18 mouse cellular contexts compared by ENCODE assay signal in genomic region chr12:69210056-69210979, GRCm38 (mm10). TPM values are rescaled to one million over a fixed set of nuclear protein-coding genes. Genes with fewer than 3 reads are reported as not detected.
DNase-seq lines count a peak whose midpoint lies in the region; ATAC-seq and TF ChIP-seq lines count a peak whose summit lies in the region.
"Had no signal": no experiment of that assay in that cellular context is flagged by ENCODE, and none has a peak within 500 bp of the region (broad histone marks: within the 10 kb centered on the region; RNA-seq: fewer than 3 reads in every experiment).

No protein-coding gene starts in this region.

- no peak overlapping the region for H3K4me2 ChIP-seq in heart, embryonic 16.5 days (ENCODE audit: low read depth, low read length)
- no peak overlapping the region for H3K4me2 ChIP-seq in limb, embryonic 12.5 days
- H3K4me2 ChIP-seq in hindbrain, postnatal 0 days (ENCODE audit: low read depth, low read length), result no peak overlapping the region
- H3K4me2 ChIP-seq: neural tube, embryonic 13.5 days had no signal

- H3K36me3 ChIP-seq in heart, embryonic 16.5 days (ENCODE audit: control insufficient read depth, insufficient read depth), result peaks cover 18% of the 10 kb centered on the region
- no peaks in the 10 kb centered on the region for H3K36me3 ChIP-seq in heart, adult 2 months (ENCODE audit: control insufficient read depth, insufficient read depth, low read length)
- peaks cover 78% of the 10 kb centered on the region for H3K36me3 ChIP-seq in limb, embryonic 12.5 days
- H3K36me3 ChIP-seq in hindbrain, postnatal 0 days (ENCODE audit: insufficient read depth, low read length), result 0 out of 2 replicates have a peak, but pooled peaks cover 3% of the 10 kb centered on the region
- H3K36me3 ChIP-seq: neural tube, embryonic 13.5 days had no signal

- H3K9ac ChIP-seq in heart, embryonic 16.5 days (ENCODE audit: low read length), result no peak overlapping the region
- no peak overlapping the region for H3K9ac ChIP-seq in heart, adult 2 months (ENCODE audit: low read depth, low read length)
- no peak overlapping the region for H3K9ac ChIP-seq in limb, embryonic 12.5 days (replicated peaks)
- H3K9ac ChIP-seq in hindbrain, postnatal 0 days (replicated peaks; ENCODE audit: low read length), result no peak overlapping the region
- H3K9ac ChIP-seq: neural tube, embryonic 13.5 days had no signal

- WGBS in heart, embryonic 16.5 days, result 77% methylated on average over 18 of the region's 18 CpGs
- WGBS in heart, adult 2 months, result 79% methylated on average over 18 of the region's 18 CpGs
- 89% methylated on average over 18 of the region's 18 CpGs for WGBS in limb, embryonic 12.5 days
- 88% methylated on average over 18 of the region's 18 CpGs for WGBS in hindbrain, postnatal 0 days

- intact Hi-C loops in heart, adult 2 months (cut with DNase I), result no loop called here

- TF ChIP-seq EP300 in heart, adult 2 months (IDR thresholded peaks at IDR 0.05; ENCODE audit: insufficient read depth, low read depth, low read length), result no peak

- no peaks in the 10 kb centered on the region for H3K27me3 ChIP-seq in heart, embryonic 16.5 days (ENCODE audit: control insufficient read depth, insufficient read depth, low read length)
- H3K27me3 ChIP-seq in heart, adult 2 months (ENCODE audit: control insufficient read depth, insufficient read depth, low read length), result no peaks in the 10 kb centered on the region
- H3K27me3 ChIP-seq in limb, embryonic 12.5 days, result no peaks in the 10 kb centered on the region
- no peaks in the 10 kb centered on the region for H3K27me3 ChIP-seq in hindbrain, postnatal 0 days (ENCODE audit: insufficient read depth, low read length)
- H3K27me3 ChIP-seq: neural tube, embryonic 13.5 days; Patski had no signal

- H3K27ac ChIP-seq in heart, embryonic 16.5 days (ENCODE audit: low read length), result 0 out of 2 replicates have a peak overlapping the region, but pooled peaks have one; percentile 2
- H3K27ac ChIP-seq in heart, adult 2 months, result no peak overlapping the region
- peak overlapping the region; percentile 66; the same call in 1 of the 2 replicates for H3K27ac ChIP-seq in limb, embryonic 12.5 days
- H3K27ac ChIP-seq in hindbrain, postnatal 0 days, result no peak overlapping the region
- H3K27ac ChIP-seq: hindbrain, embryonic 10.5 days; left cerebral cortex, adult 2 months; midbrain, embryonic 10.5 days; neural tube, embryonic 13.5 days had no signal

- no peaks in the 10 kb centered on the region for H3K9me3 ChIP-seq in heart, embryonic 16.5 days (replicated peaks; ENCODE audit: control insufficient read depth, low read length)
- H3K9me3 ChIP-seq in limb, embryonic 12.5 days, result no peaks in the 10 kb centered on the region
- no peaks in the 10 kb centered on the region for H3K9me3 ChIP-seq in hindbrain, postnatal 0 days (ENCODE audit: low read length)
- H3K9me3 ChIP-seq: hindbrain, embryonic 10.5 days; midbrain, embryonic 10.5 days; neural tube, embryonic 13.5 days had no signal

- peak; percentile 27 for DNase-seq in adrenal gland, postnatal 14 days
- DNase-seq in adrenal gland, postnatal 25 days, result no peak
- DNase-seq in heart, adult 2 months, result no peak
- DNase-seq in ES-CJ7 (ENCODE audit: low read depth, low spot score), result peak; percentile 92
- DNase-seq in layer of hippocampus, adult 18-20 months (ENCODE audit: low spot score in 2 of 2), result no peak
- no peak for DNase-seq in hindbrain, postnatal 0 days (ENCODE audit: low spot score)
- DNase-seq: cerebellum, adult 9-10 months; lung, adult 18-20 months; lung, postnatal 4 days; right cerebral cortex, postnatal 25 days had no signal

- no peak for TF ChIP-seq POLR2A in heart, adult 2 months (IDR thresholded peaks at IDR 0.05; ENCODE audit: insufficient read depth, low read depth, low read length)

- no peak for TF ChIP-seq CTCF in heart, adult 2 months (IDR thresholded peaks at IDR 0.05)
- no peak for TF ChIP-seq CTCF in hindbrain, postnatal 0 days (IDR thresholded peaks at IDR 0.05; ENCODE audit: low read depth)

- no peak for ATAC-seq in heart, embryonic 16.5 days (replicated peaks; ENCODE audit: extremely low read depth, insufficient read depth, low FRiP score)
- peak; percentile 63 for ATAC-seq in limb, embryonic 12.5 days (ENCODE audit: insufficient number of reproducible peaks, insufficient read depth, low FRiP score, low TSS enrichment, low read depth)
- no peak for ATAC-seq in hindbrain, postnatal 0 days
- ATAC-seq: forebrain, embryonic 14.5 days; Patski had no signal

- no peak overlapping the region for H3K4me3 ChIP-seq in heart, embryonic 16.5 days (ENCODE audit: low read length)
- no peak overlapping the region for H3K4me3 ChIP-seq in heart, adult 2 months
- H3K4me3 ChIP-seq in limb, embryonic 12.5 days (replicated peaks), result no peak overlapping the region
- H3K4me3 ChIP-seq in hindbrain, postnatal 0 days (ENCODE audit: low read length), result no peak overlapping the region
- H3K4me3 ChIP-seq: hindbrain, embryonic 10.5 days; left cerebral cortex, adult 2 months; midbrain, embryonic 10.5 days; neural tube, embryonic 13.5 days had no signal

- no peaks in the 10 kb centered on the region for H3K79me2 ChIP-seq in heart, adult 2 months (replicated peaks; ENCODE audit: control insufficient read depth, insufficient read depth, low read length)

- H3K4me1 ChIP-seq in heart, embryonic 16.5 days (ENCODE audit: control insufficient read depth, insufficient read depth, low read length), result no peaks in the 10 kb centered on the region
- H3K4me1 ChIP-seq in heart, adult 2 months (ENCODE audit: control insufficient read depth, insufficient read depth, low read length), result no peaks in the 10 kb centered on the region
- H3K4me1 ChIP-seq in limb, embryonic 12.5 days (replicated peaks), result no peaks in the 10 kb centered on the region
- no peaks in the 10 kb centered on the region for H3K4me1 ChIP-seq in hindbrain, postnatal 0 days (ENCODE audit: insufficient read depth, low read length)
- H3K4me1 ChIP-seq: hindbrain, embryonic 10.5 days; midbrain, embryonic 10.5 days; neural tube, embryonic 13.5 days had no signal

RNA-seq across cellular contexts. Expression of gene Gm49384, which starts 6.3 kb away (rescaled TPM):
- 3.9 and 4.4 TPM in 2 replicates for total RNA-seq in adrenal gland, postnatal 14 days (2021)
- 5.4 and 6.9 TPM in 2 replicates for total RNA-seq in adrenal gland, postnatal 25 days (2021)
- 14.1 and 18.9 TPM in 2 replicates for polyA plus RNA-seq in heart, embryonic 16.5 days (2015; fragmentation: Nextera tagmentation; extraction: Ambion mirVana)
- total RNA-seq in heart, adult 2 months (2021), result 1 to 10 TPM; 1.7 to 1.8 TPM
- not detected in 2 replicates for polyA plus RNA-seq in heart, adult 2 months (2012; rRNA removed)
- polyA plus RNA-seq in limb, embryonic 12.5 days (2016; fragmentation: Nextera tagmentation; extraction: Ambion mirVana), result 28.4 and 36.2 TPM in 2 replicates
- total RNA-seq in layer of hippocampus, adult 18-20 months (2021), result 1 to 10 TPM; 3.4 to 4.6 TPM
- total RNA-seq in hindbrain, postnatal 0 days (2014; rRNA removed), result not detected in 2 replicates
- 7.1 and 8.3 TPM in 2 replicates for polyA plus RNA-seq in hindbrain, postnatal 0 days (2015; fragmentation: Nextera tagmentation; extraction: Ambion mirVana)

RNA-seq across cellular contexts. Expression of gene Dnaaf2, which starts 12.1 kb away (rescaled TPM):
- total RNA-seq in adrenal gland, postnatal 14 days (2021), result 1.0 and 1.7 TPM in 2 replicates
- 0.95 and 2.0 TPM in 2 replicates for total RNA-seq in adrenal gland, postnatal 25 days (2021)
- polyA plus RNA-seq in heart, embryonic 16.5 days (2015; fragmentation: Nextera tagmentation; extraction: Ambion mirVana), result 6.1 and 7.8 TPM in 2 replicates
- under 1 TPM; 0.50 to 0.80 TPM for total RNA-seq in heart, adult 2 months (2021)
- 0.67 and 0.94 TPM in 2 replicates for polyA plus RNA-seq in heart, adult 2 months (2012; rRNA removed)
- polyA plus RNA-seq in limb, embryonic 12.5 days (2016; fragmentation: Nextera tagmentation; extraction: Ambion mirVana), result 14.6 and 16.0 TPM in 2 replicates
- total RNA-seq in layer of hippocampus, adult 18-20 months (2021), result 1 to 10 TPM; 1.5 to 1.8 TPM
- total RNA-seq in hindbrain, postnatal 0 days (2014; rRNA removed), result 5.1 and 5.2 TPM in 2 replicates
- polyA plus RNA-seq in hindbrain, postnatal 0 days (2015; fragmentation: Nextera tagmentation; extraction: Ambion mirVana), result 7.7 and 8.2 TPM in 2 replicates

RNA-seq across cellular contexts. Expression of gene Gm49383, which starts 13.4 kb away (rescaled TPM):
- 6.2 and 7.2 TPM in 2 replicates for total RNA-seq in adrenal gland, postnatal 14 days (2021)
- total RNA-seq in adrenal gland, postnatal 25 days (2021), result 6.6 and 6.8 TPM in 2 replicates
- 14.8 and 17.6 TPM in 2 replicates for polyA plus RNA-seq in heart, embryonic 16.5 days (2015; fragmentation: Nextera tagmentation; extraction: Ambion mirVana)
- 1 to 10 TPM; 2.2 to 3.1 TPM for total RNA-seq in heart, adult 2 months (2021)
- 1.00 and 2.1 TPM in 2 replicates for polyA plus RNA-seq in heart, adult 2 months (2012; rRNA removed)
- polyA plus RNA-seq in limb, embryonic 12.5 days (2016; fragmentation: Nextera tagmentation; extraction: Ambion mirVana), result 37.9 and 40.8 TPM in 2 replicates
- 1 to 10 TPM; 5.0 to 5.4 TPM for total RNA-seq in layer of hippocampus, adult 18-20 months (2021)
- total RNA-seq in hindbrain, postnatal 0 days (2014; rRNA removed), result 2.0 and 4.7 TPM in 2 replicates
- 11.4 and 13.3 TPM in 2 replicates for polyA plus RNA-seq in hindbrain, postnatal 0 days (2015; fragmentation: Nextera tagmentation; extraction: Ambion mirVana)

RNA-seq across cellular contexts. Expression of gene Pole2, which starts 17.7 kb away (rescaled TPM):
- total RNA-seq in adrenal gland, postnatal 14 days (2021), result 5.3 and 5.7 TPM in 2 replicates
- total RNA-seq in adrenal gland, postnatal 25 days (2021), result 5.7 and 5.8 TPM in 2 replicates
- polyA plus RNA-seq in heart, embryonic 16.5 days (2015; fragmentation: Nextera tagmentation; extraction: Ambion mirVana), result 15.0 TPM in 2 replicates
- under 1 TPM; 0.27 to 0.63 TPM for total RNA-seq in heart, adult 2 months (2021)
- polyA plus RNA-seq in heart, adult 2 months (2012; rRNA removed), result 1.00 and 1.4 TPM in 2 replicates
- polyA plus RNA-seq in limb, embryonic 12.5 days (2016; fragmentation: Nextera tagmentation; extraction: Ambion mirVana), result 30.5 and 32.6 TPM in 2 replicates
- total RNA-seq in layer of hippocampus, adult 18-20 months (2021), result under 1 TPM; 0.20 to 0.28 TPM
- total RNA-seq in hindbrain, postnatal 0 days (2014; rRNA removed), result 4.1 and 4.4 TPM in 2 replicates
- polyA plus RNA-seq in hindbrain, postnatal 0 days (2015; fragmentation: Nextera tagmentation; extraction: Ambion mirVana), result 3.1 and 4.3 TPM in 2 replicates

RNA-seq across cellular contexts. Expression of gene Mgat2, which starts 26.4 kb away (rescaled TPM):
- total RNA-seq in adrenal gland, postnatal 14 days (2021), result 43.6 and 53.0 TPM in 2 replicates
- 48.4 and 54.3 TPM in 2 replicates for total RNA-seq in adrenal gland, postnatal 25 days (2021)
- 33.4 and 40.2 TPM in 2 replicates for polyA plus RNA-seq in heart, embryonic 16.5 days (2015; fragmentation: Nextera tagmentation; extraction: Ambion mirVana)
- 10 to 100 TPM; 18.9 to 19.2 TPM for total RNA-seq in heart, adult 2 months (2021)
- polyA plus RNA-seq in heart, adult 2 months (2012; rRNA removed), result 6.5 and 10.6 TPM in 2 replicates
- 48.4 and 53.0 TPM in 2 replicates for polyA plus RNA-seq in limb, embryonic 12.5 days (2016; fragmentation: Nextera tagmentation; extraction: Ambion mirVana)
- 10 to 100 TPM; 25.9 to 27.1 TPM for total RNA-seq in layer of hippocampus, adult 18-20 months (2021)
- total RNA-seq in hindbrain, postnatal 0 days (2014; rRNA removed), result 64.6 and 71.1 TPM in 2 replicates
- polyA plus RNA-seq in hindbrain, postnatal 0 days (2015; fragmentation: Nextera tagmentation; extraction: Ambion mirVana), result 39.7 and 42.2 TPM in 2 replicates

Comparison
In these comparisons a context has a peak if more than half of its experiments do, and no peak if none do; other contexts are left out.
1. DNase-seq: peak in adrenal gland, postnatal 14 days (single experiment) and ES-CJ7 (single experiment); none in adrenal gland, postnatal 25 days (single experiment), heart, adult 2 months (0 of 2), layer of hippocampus, adult 18-20 months (0 of 2) and hindbrain, postnatal 0 days (single experiment).
2. H3K27ac ChIP-seq: peak in heart, embryonic 16.5 days (single experiment) and limb, embryonic 12.5 days (single experiment); none in heart, adult 2 months (single experiment) and hindbrain, postnatal 0 days (single experiment).